Mouse (Mus musculus) hematopoietic stem cell, adult 5-6 weeks (primary cell): ENCODE data around the gene Atpaf2. TPM values are rescaled to one million over a fixed set of nuclear protein-coding genes. Genes with fewer than 3 reads are reported as not detected.
A peak's percentile ranks its signal among the peaks of the same experiment; 100 is the strongest.

Experiments
- ATAC-seq, 2 experiments: fragments of 125-278 bp in 1 of 2; replicated peaks in 1 of 2; 2 replicates each; pipeline ENCODE4 v1.8.0; 2016 to 2017; ENCODE audit warnings: inconsistent platforms in 2 of 2, mild to moderate bottlenecking in 2 of 2, moderate number of reproducible peaks in 2 of 2, low read depth in 1 of 2, moderate TSS enrichment in 1 of 2; ENCODE audit not compliant: low FRiP score in 2 of 2, poor library complexity in 2 of 2, severe bottlenecking in 2 of 2, insufficient read depth in 1 of 2, low TSS enrichment in 1 of 2
- total RNA-seq: library from RNA; stranded (forward); fragments of 172-1452, 232-1000 nt; gene quantifications from 2 replicates; pipeline ENCODE4 v1.2.3, GENCODE M21; 2017

Gene Atpaf2
- total RNA-seq, 1 experiment from 2014 or later, result 91.4 TPM

GRCm38 (mm10) chr11:60416590-60416962, 1.7 kb downstream of the Atpaf2 start:
- ATAC-seq, result peak; percentile 6 to 11; a peak in 1 of 4 replicates

DNA sequence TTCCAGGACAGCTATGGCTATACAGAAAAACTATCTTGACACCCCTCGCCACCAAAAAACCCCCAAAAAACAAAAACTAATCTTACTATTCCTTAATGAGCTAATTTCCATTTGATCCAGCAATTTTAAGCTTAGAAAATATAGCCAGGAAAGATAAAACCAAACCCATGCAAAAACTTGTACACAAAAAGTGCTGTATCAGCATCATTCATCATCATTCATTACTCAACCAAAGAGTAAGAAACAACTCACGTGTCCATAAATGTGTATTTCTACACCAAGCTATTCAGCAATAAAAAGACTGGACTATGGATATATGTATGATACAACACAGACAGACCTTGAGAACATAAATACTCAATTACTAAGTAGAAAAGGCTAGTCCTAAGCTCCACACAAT, 5.3 kb downstream of the Atpaf2 start:
- ATAC-seq, result no peak

- no peak for ATAC-seq
Observed at GRCm38 (mm10) chr11:60412173-60412572, 6.1 kb downstream of the Atpaf2 start.

DNA sequence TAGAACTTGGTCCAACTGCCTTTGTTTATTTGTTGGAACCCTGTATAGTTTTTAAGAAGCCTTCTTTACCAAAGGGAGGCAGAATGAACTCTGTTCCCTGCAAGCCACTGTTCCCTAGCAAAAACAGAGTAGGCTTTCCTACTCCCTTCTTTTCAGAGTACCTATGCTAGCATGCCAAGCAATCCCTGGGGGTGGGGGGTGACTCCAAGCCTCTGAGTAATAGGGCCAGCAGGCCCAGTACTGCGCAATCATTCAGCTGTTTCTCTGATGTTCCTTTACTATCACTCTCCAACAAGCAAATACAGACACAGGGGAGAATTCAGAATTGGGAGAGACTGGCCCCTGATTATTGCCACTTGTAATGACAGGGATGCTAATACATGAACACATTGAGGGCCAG, 11.7 kb downstream of the Atpaf2 start:
- no peak for ATAC-seq

DNA sequence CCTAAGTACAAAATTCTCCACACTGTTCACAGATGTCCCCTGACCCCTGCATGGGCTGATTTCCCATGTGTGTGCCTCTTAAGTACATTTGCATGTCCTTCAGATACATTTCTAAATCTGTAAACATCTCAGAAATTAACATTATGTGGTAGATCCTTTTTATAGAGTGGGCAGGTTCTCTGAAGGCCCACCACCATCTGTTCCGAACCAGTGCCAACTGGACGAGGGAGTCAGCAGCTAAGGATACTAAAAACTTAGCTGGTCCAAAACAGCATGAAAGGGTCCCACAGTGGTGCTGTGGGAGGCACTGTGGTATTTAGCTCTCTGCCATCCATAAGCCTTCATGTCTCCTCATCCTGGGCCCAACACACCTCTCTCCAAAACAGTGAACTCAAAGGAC, 21.1 kb downstream of the Atpaf2 start:
- ATAC-seq, result no peak

- ATAC-seq, result no peak
Observed at GRCm38 (mm10) chr11:60396546-60396945, 21.7 kb downstream of the Atpaf2 start.

- ATAC-seq, result no peak
Observed at GRCm38 (mm10) chr11:60391346-60391745, 26.9 kb downstream of the Atpaf2 start.

DNA sequence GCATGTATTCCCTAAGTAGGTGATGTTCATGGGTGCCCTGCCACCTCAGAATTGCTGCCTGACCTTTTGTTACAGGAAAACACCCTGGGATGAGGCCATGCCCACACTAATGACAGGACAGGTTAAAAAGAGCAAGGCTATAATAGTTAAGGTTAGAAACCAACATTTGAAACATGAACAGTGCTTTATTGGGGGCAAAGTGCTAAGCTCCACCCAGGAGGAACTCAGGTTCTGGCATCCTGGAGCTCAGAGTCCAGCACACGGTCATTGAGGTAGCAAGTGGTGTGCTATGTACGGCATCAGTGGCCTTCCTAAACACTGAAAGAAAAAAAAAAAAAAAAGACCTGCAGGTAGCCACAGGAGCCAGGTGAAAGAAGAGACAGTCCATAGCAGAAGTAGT, 30.3 kb downstream of the Atpaf2 start:
- ATAC-seq, result no peak

GRCm38 (mm10) chr11:60385946-60386345, 32.3 kb downstream of the Atpaf2 start:
- ATAC-seq, result no peak

GRCm38 (mm10) chr11:60384762-60385421, 33.4 kb downstream of the Atpaf2 start:
- no peak for ATAC-seq

DNA sequence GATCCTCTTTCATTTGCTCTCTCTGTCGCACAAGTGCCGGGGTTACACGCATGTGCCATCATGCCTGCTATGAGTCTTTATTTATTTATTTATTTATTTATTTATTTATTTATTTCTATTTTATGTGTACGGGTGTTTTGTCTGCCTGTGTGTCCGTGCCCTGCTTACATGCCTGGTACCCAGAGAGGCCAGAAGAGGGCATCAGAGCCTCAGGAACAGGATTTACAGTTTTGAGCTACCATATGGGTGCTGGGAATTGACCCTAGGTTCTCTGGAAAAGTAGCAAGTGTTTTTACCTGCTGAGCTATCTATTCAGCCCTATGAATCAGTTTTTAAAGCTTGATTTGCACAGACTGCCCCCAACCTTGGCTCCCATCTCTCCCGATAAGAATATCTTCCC, 34.7 kb downstream of the Atpaf2 start:
- no peak for ATAC-seq

- ATAC-seq, result no peak
Observed at GRCm38 (mm10) chr11:60374481-60374880, 43.8 kb downstream of the Atpaf2 start.

GRCm38 (mm10) chr11:60370431-60370830, 47.8 kb downstream of the Atpaf2 start:
- no peak for ATAC-seq

GRCm38 (mm10) chr11:60369448-60369847, 48.8 kb downstream of the Atpaf2 start:
- no peak for ATAC-seq

DNA sequence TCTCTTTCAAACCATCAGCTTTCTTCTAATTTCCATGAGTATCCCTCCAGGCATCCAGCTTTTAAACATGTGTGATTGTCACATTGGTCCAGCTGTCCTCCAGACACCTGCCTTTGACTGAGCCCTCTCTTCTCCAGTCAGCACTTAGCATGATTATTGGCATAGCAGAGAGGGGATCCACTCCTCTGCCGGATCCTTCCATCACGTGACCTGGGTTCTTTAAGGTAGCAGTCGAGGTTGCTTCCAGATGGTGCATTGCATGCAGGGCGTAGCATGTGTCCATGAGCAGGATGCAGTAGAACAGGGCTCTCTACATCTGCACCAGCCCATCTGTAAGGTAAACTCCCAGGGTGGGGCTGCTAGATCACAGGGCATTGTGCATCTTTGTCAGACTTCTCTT, 49.3 kb downstream of the Atpaf2 start:
- no peak for ATAC-seq

DNA sequence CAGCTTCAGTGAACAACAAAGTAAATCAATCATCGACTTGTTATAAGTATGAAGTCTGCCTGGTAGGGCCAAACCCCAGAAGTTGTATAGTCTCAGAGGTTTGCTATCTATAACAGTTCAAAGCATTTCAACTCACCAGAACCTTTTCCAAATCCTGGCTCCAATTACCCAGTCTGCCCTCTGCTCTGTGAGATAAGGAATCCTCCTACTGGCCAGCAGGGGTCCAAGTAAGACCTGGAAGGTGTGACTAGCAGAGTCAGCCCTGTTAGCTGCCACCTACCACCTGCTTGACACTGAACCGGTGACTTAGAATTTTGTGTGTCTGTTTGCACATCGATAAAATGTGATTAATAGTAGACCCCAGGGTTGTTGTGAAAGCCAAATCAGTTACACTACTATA, 51.0 kb downstream of the Atpaf2 start:
- no peak for ATAC-seq

- no peak for ATAC-seq
Observed at GRCm38 (mm10) chr11:60366239-60367019, 51.8 kb downstream of the Atpaf2 start.

GRCm38 (mm10) chr11:60360631-60361201, 57.5 kb downstream of the Atpaf2 start:
- ATAC-seq, result no peak

DNA sequence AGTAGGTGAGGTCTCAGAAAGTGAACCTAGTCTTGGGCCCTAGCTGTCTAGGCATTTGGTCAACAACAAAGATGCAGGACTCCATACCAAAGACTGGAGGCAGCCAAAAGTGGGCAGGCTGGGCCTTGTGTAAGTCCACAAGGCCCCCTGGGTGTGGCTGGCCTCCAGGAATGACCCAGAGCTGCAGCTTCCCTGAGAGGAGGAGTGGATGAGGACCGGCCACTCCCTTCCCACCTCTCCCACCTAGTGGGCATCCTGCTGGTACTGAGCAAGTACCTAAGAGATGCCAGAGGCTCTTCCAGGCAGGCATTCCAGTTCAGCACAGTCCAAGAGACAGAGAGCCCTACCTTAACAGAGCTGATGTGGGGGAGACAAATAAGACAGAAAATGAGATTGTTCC, 58.3 kb downstream of the Atpaf2 start:
- no peak for ATAC-seq
